Mouse (Mus musculus) embryonic facial prominence, embryonic 13.5 days (tissue): ENCODE measurements around the gene 2410004P03Rik. TPM values are rescaled to one million over a fixed set of nuclear protein-coding genes. Genes with fewer than 3 reads are reported as not detected.

Experiments used
- ATAC-seq: fragments of 200-750 bp; cut with Nextera tagmentation; 2 replicates; pipeline ENCODE4 v1.8.0; 2017; ENCODE audit warnings: low read depth; ENCODE audit not compliant: insufficient number of reproducible peaks, insufficient read depth, low FRiP score, low TSS enrichment
- H3K27ac ChIP-seq: fragments of 300-500 bp; sonication (generic); 2 replicates; pipeline ENCODE4 v1.5.1; 2015; ENCODE audit warnings: moderate library complexity, mild to moderate bottlenecking, inconsistent platforms
- H3K27me3 ChIP-seq: fragments of 300-500 bp; sonication (generic); 2 replicates; pipeline ENCODE4 v1.6.1; 2015; ENCODE audit warnings: mild to moderate bottlenecking, inconsistent platforms
- H3K36me3 ChIP-seq: fragments of 300-500 bp; sonication (generic); 2 replicates; pipeline ENCODE4 v1.6.1; 2015; ENCODE audit warnings: mild to moderate bottlenecking, inconsistent platforms
- H3K4me1 ChIP-seq: fragments of 300-500 bp; sonication (generic); 2 replicates; pipeline ENCODE4 v1.6.1; 2015; ENCODE audit warnings: inconsistent platforms
- H3K4me2 ChIP-seq: fragments of 300-500 bp; sonication (generic); 2 replicates; pipeline ENCODE4 v1.6.1; 2015; ENCODE audit warnings: moderate library complexity, mild to moderate bottlenecking, inconsistent platforms
- H3K4me3 ChIP-seq: fragments of 300-500 bp; sonication (generic); 2 replicates; pipeline ENCODE4 v1.5.1; 2015; ENCODE audit warnings: mild to moderate bottlenecking, inconsistent platforms
- H3K9ac ChIP-seq: fragments of 300-500 bp; sonication (generic); 2 replicates; pipeline ENCODE4 v1.6.1; 2015; ENCODE audit warnings: mild to moderate bottlenecking, inconsistent platforms
- H3K9me3 ChIP-seq: fragments of 300-500 bp; sonication (generic); 2 replicates; pipeline ENCODE4 v1.6.1; 2016; ENCODE audit warnings: inconsistent platforms
- WGBS: fragments of 180-500 bp; shearing (Covaris S2); methylation state at CpG from one replicate; pipeline ENCODE4 v1.1.7; 2015; ENCODE audit warnings: mixed read lengths; 5-methylcytosine and 5-hydroxymethylcytosine counted together
- polyA plus RNA-seq: library from polyadenylated mRNA; unstranded; fragments of >200 nt; fragmentation: Nextera tagmentation; extraction: Ambion mirVana; gene quantifications from 2 replicates; pipeline ENCODE4 v1.2.1, GENCODE M21; 2015

Gene 2410004P03Rik
- 1.6 and 1.9 TPM in 2 replicates for polyA plus RNA-seq

DNA sequence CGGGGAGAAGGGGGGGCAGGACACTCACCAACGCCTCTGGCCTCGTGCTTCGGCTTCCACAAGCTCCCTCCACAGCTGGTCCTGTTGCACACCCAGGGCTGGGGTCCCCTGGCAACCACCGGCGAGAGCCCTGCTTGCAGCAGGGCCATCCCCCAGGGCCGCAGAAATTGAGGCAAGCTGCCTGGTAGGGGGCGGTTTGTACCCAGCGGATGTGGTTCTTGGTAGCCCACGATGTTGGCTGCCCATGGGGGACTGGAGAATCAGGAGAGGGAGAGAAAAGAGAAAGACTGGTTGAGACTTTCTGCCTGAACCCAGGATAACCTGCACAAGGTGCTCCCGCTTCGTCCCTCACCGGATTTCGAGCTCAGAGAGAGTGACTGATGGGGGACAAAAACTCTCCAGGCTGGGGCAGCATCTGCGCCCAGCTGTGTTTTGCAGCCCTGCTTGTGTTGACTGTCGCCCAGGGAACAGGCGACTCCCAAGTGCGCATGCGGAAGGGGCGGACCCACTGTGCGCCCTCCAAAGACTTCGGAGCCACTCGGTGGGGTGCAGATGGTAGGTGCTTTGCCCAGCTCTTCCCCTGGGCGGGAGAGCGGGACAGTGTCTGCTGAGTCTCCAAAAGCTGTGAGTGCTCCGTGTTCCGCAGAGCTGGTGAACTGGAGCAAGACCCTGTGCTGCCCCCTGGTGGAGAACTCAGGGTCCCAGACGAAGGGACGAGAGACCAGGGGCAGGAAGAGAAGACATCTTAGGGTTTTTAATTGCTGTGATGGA lies at the start of gene 2410004P03Rik:
2410004P03Rik (minus strand) TSS at position 628 of the 771 bp plus-strand sequence.
- peak within 1 kb of the TSS; percentile 47 for H3K4me3 ChIP-seq
- peaks cover 8% of the 10 kb centered on the region for H3K4me1 ChIP-seq
- WGBS = 7% methylated on average over 29 of the region's 29 CpGs
- H3K9ac ChIP-seq = peak within 1 kb of the TSS; percentile 69
- 0 out of 2 replicates have a peak, but pooled peaks cover 3% of the 10 kb centered on the region for H3K27me3 ChIP-seq
- peak; percentile 57; the same call in 1 of the 2 replicates for ATAC-seq
- peak within 1 kb of the TSS; percentile 73 for H3K4me2 ChIP-seq
- H3K36me3 ChIP-seq = no peaks in the 10 kb centered on the region
- no peak within 1 kb of the TSS for H3K27ac ChIP-seq
- H3K9me3 ChIP-seq = no peaks in the 10 kb centered on the region; the same call in 1 of the 2 replicates

GRCm38 (mm10) chr12:17061183-17061722 lies 49.7 kb upstream of the 2410004P03Rik start:
- Histone ChIP-seq H3K4me1 (0 out of 2 replicates have a peak, but pooled peaks cover 8% of the 10 kb centered on the region), H3K4me3 (no peak overlapping the region), H3K27ac (no peak overlapping the region), H3K4me2 (no peak overlapping the region), H3K36me3 (no peaks in the 10 kb centered on the region), H3K9me3 (no peaks in the 10 kb centered on the region), H3K9ac (no peak overlapping the region), H3K27me3 (no peaks in the 10 kb centered on the region)
- 46% methylated on average over 7 of the region's 7 CpGs for WGBS
- no peak for ATAC-seq

GRCm38 (mm10) chr12:17058490-17058889 lies 47.0 kb upstream of the 2410004P03Rik start:
- no peaks in the 10 kb centered on the region for H3K27me3 ChIP-seq
- H3K4me3 ChIP-seq = no peak overlapping the region
- ATAC-seq = no peak
- no peaks in the 10 kb centered on the region for H3K36me3 ChIP-seq
- 80% methylated on average over 10 of the region's 10 CpGs for WGBS
- H3K9ac ChIP-seq = no peak overlapping the region
- no peaks in the 10 kb centered on the region for H3K9me3 ChIP-seq
- no peak overlapping the region for H3K27ac ChIP-seq
- H3K4me2 ChIP-seq = no peak overlapping the region
- H3K4me1 ChIP-seq = 0 out of 2 replicates have a peak, but pooled peaks cover 8% of the 10 kb centered on the region

- H3K9ac ChIP-seq = no peak overlapping the region
- no peak overlapping the region for H3K4me2 ChIP-seq
- H3K4me1 ChIP-seq = 0 out of 2 replicates have a peak, but pooled peaks cover 8% of the 10 kb centered on the region
- H3K9me3 ChIP-seq = no peaks in the 10 kb centered on the region
- H3K4me3 ChIP-seq = no peak overlapping the region
- no peaks in the 10 kb centered on the region for H3K36me3 ChIP-seq
- ATAC-seq = no peak
- no peak overlapping the region for H3K27ac ChIP-seq
- no peaks in the 10 kb centered on the region for H3K27me3 ChIP-seq
- 72% methylated on average over 8 of the region's 8 CpGs for WGBS
Measured at GRCm38 (mm10) chr12:17057110-17057509, 45.6 kb upstream of the 2410004P03Rik start.

- Histone ChIP-seq H3K4me1 (0 out of 2 replicates have a peak, but pooled peaks cover under 1% of the 10 kb centered on the region), H3K9ac (no peak overlapping the region), H3K27ac (no peak overlapping the region), H3K4me2 (no peak overlapping the region), H3K9me3 (no peaks in the 10 kb centered on the region), H3K36me3 (no peaks in the 10 kb centered on the region), H3K4me3 (no peak overlapping the region), H3K27me3 (no peaks in the 10 kb centered on the region)
- ATAC-seq = no peak
- WGBS = 91% methylated on average over 4 of the region's 4 CpGs
Measured at GRCm38 (mm10) chr12:17055766-17056165, 44.2 kb upstream of the 2410004P03Rik start.

- H3K4me3 ChIP-seq = no peak overlapping the region
- ATAC-seq = no peak
- H3K36me3 ChIP-seq = no peaks in the 10 kb centered on the region
- no peak overlapping the region for H3K27ac ChIP-seq
- no peaks in the 10 kb centered on the region for H3K4me1 ChIP-seq
- 48% methylated on average over 4 of the region's 4 CpGs for WGBS
- no peaks in the 10 kb centered on the region for H3K9me3 ChIP-seq
- H3K9ac ChIP-seq = no peak overlapping the region
- H3K4me2 ChIP-seq = no peak overlapping the region
- no peaks in the 10 kb centered on the region for H3K27me3 ChIP-seq
Measured at GRCm38 (mm10) chr12:17054691-17055090, 43.2 kb upstream of the 2410004P03Rik start.

GRCm38 (mm10) chr12:17052673-17053072 lies 41.1 kb upstream of the 2410004P03Rik start:
- Histone ChIP-seq H3K9me3 (no peaks in the 10 kb centered on the region), H3K36me3 (no peaks in the 10 kb centered on the region), H3K27me3 (no peaks in the 10 kb centered on the region), H3K9ac (no peak overlapping the region), H3K27ac (no peak overlapping the region), H3K4me1 (no peaks in the 10 kb centered on the region), H3K4me2 (no peak overlapping the region), H3K4me3 (no peak overlapping the region)
- WGBS = 67% methylated on average over 2 of the region's 2 CpGs
- no peak for ATAC-seq

DNA sequence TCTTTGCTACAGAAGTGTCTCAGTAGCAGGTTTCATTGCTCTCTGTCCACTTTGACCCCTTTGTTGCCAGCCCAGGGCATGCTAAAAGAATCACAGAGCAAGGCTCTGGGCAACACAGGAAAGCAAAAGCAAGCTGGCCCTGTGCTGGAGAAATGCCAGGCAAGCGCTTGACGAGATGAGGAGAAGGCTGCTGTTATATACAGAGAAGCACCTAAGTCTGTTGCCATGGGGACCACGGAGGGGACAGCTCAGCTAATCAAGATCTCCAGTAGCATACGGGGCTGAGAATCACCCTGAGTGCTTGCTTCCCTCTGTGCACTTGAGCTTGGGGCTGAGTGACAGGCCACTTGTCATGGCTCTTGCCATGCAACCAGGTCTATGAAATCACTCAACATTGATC lies 39.5 kb upstream of the 2410004P03Rik start:
- H3K27me3 ChIP-seq = no peaks in the 10 kb centered on the region
- H3K4me2 ChIP-seq = no peak overlapping the region
- H3K4me1 ChIP-seq = no peaks in the 10 kb centered on the region
- H3K27ac ChIP-seq = no peak overlapping the region
- 45% methylated on average over 4 of the region's 4 CpGs for WGBS
- no peak overlapping the region for H3K4me3 ChIP-seq
- no peak overlapping the region for H3K9ac ChIP-seq
- no peaks in the 10 kb centered on the region for H3K9me3 ChIP-seq
- ATAC-seq = no peak
- no peaks in the 10 kb centered on the region for H3K36me3 ChIP-seq

DNA sequence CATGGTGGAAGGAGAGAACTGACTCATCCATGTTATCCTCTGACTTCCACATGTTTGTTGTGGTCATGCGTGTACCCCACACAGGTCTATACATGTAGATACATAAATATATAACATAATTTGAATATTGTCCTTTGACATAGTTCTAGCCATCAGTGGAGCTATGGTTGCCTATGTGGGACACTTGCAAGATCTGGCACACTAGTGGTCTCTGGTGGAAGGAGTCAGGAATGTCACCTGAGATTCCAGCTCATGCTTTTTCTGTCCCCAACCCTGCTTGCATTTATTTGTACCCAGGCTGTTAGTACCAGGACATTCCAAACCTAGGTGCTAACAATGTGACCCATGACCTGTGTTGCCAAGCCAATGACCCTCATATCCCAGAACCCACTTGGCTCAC lies 38.3 kb upstream of the 2410004P03Rik start:
- ATAC-seq = no peak
- 95% methylated on average over 1 of the region's 1 CpGs for WGBS
- no peak overlapping the region for H3K4me2 ChIP-seq
- no peak overlapping the region for H3K9ac ChIP-seq
- no peaks in the 10 kb centered on the region for H3K27me3 ChIP-seq
- no peaks in the 10 kb centered on the region for H3K9me3 ChIP-seq
- H3K4me1 ChIP-seq = no peaks in the 10 kb centered on the region
- no peak overlapping the region for H3K4me3 ChIP-seq
- no peaks in the 10 kb centered on the region for H3K36me3 ChIP-seq
- no peak overlapping the region for H3K27ac ChIP-seq

GRCm38 (mm10) chr12:17048979-17049612 lies 37.6 kb upstream of the 2410004P03Rik start:
- Histone ChIP-seq H3K27me3 (no peaks in the 10 kb centered on the region), H3K27ac (no peak overlapping the region), H3K4me1 (no peaks in the 10 kb centered on the region), H3K36me3 (no peaks in the 10 kb centered on the region), H3K9me3 (no peaks in the 10 kb centered on the region), H3K9ac (no peak overlapping the region), H3K4me3 (no peak overlapping the region), H3K4me2 (no peak overlapping the region)
- no peak for ATAC-seq
- 87% methylated on average over 7 of the region's 7 CpGs for WGBS

DNA sequence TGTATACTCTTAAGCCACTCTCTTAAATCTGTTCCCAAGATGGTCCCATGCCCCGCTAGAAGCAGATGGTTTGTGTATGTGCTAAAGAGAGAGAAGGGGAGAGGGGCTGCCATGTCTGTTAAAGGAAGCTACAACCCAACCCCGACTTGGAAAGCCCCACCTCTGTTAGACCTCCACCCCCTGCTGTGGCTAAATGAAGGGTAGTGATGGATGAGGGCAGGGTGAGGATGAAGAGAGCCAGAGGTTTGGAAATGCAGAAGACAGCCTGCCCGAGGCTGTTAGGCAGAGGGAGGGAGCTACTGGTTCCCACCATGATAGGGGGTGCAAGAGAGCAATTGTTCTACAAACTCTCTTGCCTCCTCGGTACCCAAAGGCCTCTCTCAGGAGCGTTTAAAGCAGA lies 31.8 kb upstream of the 2410004P03Rik start:
- no peak for ATAC-seq
- Histone ChIP-seq H3K27me3 (no peaks in the 10 kb centered on the region), H3K4me3 (no peak overlapping the region), H3K4me2 (no peak overlapping the region), H3K36me3 (no peaks in the 10 kb centered on the region), H3K27ac (no peak overlapping the region), H3K9ac (no peak overlapping the region), H3K4me1 (no peaks in the 10 kb centered on the region), H3K9me3 (no peaks in the 10 kb centered on the region)
- WGBS = 56% methylated on average over 5 of the region's 5 CpGs
